Mouse (Mus musculus) stomach, postnatal 0 days (tissue): Measurements from ENCODE around the gene Hoxd12. TPM values are rescaled to one million over a fixed set of nuclear protein-coding genes. Genes with fewer than 3 reads are reported as not detected.

Source experiments
- ATAC-seq: fragments of 200-750 bp; cut with Nextera tagmentation; 2 replicates; pipeline ENCODE4 v1.8.0; 2017; ENCODE audit not compliant: low FRiP score, low TSS enrichment
- DNase-seq: peaks from one replicate; pipeline ENCODE4 v3.0.0-alpha.2; 2016; ENCODE audit warnings: low spot score
- H3K27ac ChIP-seq: fragments of 300-500 bp; sonication (generic); replicated peaks from 2 replicates; pipeline ENCODE4 v1.5.1; 2014; ENCODE audit warnings: mild to moderate bottlenecking, control low read depth
- H3K27me3 ChIP-seq: fragments of 300-500 bp; sonication (generic); 2 replicates; pipeline ENCODE4 v1.6.1; 2014; ENCODE audit warnings: low read length; ENCODE audit not compliant: control insufficient read depth, insufficient read depth
- H3K36me3 ChIP-seq: fragments of 300-500 bp; sonication (generic); 2 replicates; pipeline ENCODE4 v1.6.1; 2014; ENCODE audit warnings: low read length, mixed read lengths; ENCODE audit not compliant: control insufficient read depth, insufficient read depth
- H3K4me1 ChIP-seq: fragments of 300-500 bp; sonication (generic); replicated peaks from 2 replicates; pipeline ENCODE4 v1.6.1; 2014; ENCODE audit warnings: antibody characterized with exemption; ENCODE audit not compliant: control insufficient read depth, insufficient read depth
- H3K4me2 ChIP-seq: fragments of 300-500 bp; sonication (generic); replicated peaks from 2 replicates; pipeline ENCODE4 v1.6.1; 2014; ENCODE audit warnings: low read depth, mild to moderate bottlenecking, control low read depth, moderate library complexity
- H3K4me3 ChIP-seq: fragments of 300-500 bp; sonication (generic); 2 replicates; pipeline ENCODE4 v1.5.1; 2014; ENCODE audit warnings: low read depth, low read length, control low read depth
- H3K9ac ChIP-seq: fragments of 300-500 bp; sonication (generic); 2 replicates; pipeline ENCODE4 v1.6.1; 2014; ENCODE audit warnings: mild to moderate bottlenecking, low read length, control low read depth, mixed read lengths
- H3K9me3 ChIP-seq: fragments of 300-500 bp; sonication (generic); 2 replicates; pipeline ENCODE4 v1.6.1; 2016; ENCODE audit warnings: low read length; ENCODE audit not compliant: control insufficient read depth
- CTCF ChIP-seq: IDR thresholded peaks from 2 replicates; pipeline ENCODE4 v1.5.1; 2016; ENCODE audit warnings: antibody characterized with exemption, low read depth, mild to moderate bottlenecking, moderate library complexity
- EP300 ChIP-seq: optimal IDR thresholded peaks from 2 replicates; pipeline ENCODE3; 2016; ENCODE audit warnings: antibody characterized with exemption
- WGBS: fragments of 180-500 bp; shearing (Covaris S2); extraction: QIAGEN DNeasy Blood & Tissue Kit; methylation state at CpG from one replicate; pipeline ENCODE4 v1.1.7; 2014; 5-methylcytosine and 5-hydroxymethylcytosine counted together
- polyA plus RNA-seq: library from polyadenylated mRNA; unstranded; fragments of >200 nt; fragmentation: Nextera tagmentation; extraction: Ambion mirVana; gene quantifications from 2 replicates; pipeline ENCODE4 v1.2.1, GENCODE M21; 2015

The Hoxd12 gene
- polyA plus RNA-seq, 1 experiment from 2014 or later = not detected

DNA sequence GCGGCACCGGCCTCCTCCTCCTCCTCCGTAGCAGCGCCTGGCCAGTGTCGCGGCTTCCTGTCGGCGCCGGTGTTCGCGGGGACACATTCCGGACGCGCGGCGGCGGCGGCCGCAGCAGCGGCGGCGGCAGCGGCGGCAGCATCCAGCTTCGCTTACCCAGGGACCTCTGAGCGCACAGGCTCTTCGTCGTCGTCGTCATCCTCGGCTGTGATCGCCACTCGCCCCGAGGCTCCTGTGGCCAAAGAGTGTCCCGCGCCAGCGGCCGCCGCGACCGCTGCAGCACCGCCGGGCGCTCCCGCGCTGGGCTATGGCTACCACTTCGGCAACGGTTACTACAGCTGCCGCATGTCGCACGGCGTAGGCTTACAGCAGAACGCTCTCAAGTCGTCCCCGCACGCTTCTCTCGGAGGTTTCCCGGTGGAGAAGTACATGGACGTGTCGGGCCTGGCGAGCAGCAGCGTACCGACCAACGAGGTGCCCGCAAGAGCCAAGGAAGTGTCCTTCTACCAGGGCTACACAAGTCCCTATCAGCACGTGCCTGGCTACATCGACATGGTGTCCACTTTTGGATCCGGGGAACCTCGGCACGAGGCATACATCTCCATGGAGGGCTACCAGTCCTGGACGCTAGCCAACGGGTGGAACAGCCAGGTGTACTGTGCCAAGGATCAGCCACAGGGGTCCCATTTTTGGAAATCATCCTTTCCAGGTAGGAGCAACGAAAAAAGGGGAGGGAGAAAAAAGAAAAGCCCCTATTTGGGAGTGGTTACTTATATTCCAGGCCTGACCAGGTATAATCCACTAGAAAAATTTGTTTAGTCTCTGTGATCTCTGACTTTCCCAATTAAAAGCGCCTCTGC lies 6.2 kb upstream of the Hoxd12 start:
- no peak for TF ChIP-seq EP300
- no peak for TF ChIP-seq CTCF
- H3K4me2 ChIP-seq = peak overlapping the region; percentile 52
- DNase-seq (no peak), ATAC-seq (0 out of 2 replicates have a peak, but pooled peaks have one; percentile 29)
- peak overlapping the region; percentile 32 for H3K4me3 ChIP-seq
- H3K4me1 ChIP-seq = no peaks in the 10 kb centered on the region
- no peak overlapping the region for H3K27ac ChIP-seq
- H3K9ac ChIP-seq = no peak overlapping the region
- peaks cover 54% of the 10 kb centered on the region; the same call in 1 of the 2 replicates for H3K27me3 ChIP-seq
- no peaks in the 10 kb centered on the region for H3K36me3 ChIP-seq
- H3K9me3 ChIP-seq = no peaks in the 10 kb centered on the region
- WGBS = 1% methylated on average over 69 of the region's 74 CpGs

DNA sequence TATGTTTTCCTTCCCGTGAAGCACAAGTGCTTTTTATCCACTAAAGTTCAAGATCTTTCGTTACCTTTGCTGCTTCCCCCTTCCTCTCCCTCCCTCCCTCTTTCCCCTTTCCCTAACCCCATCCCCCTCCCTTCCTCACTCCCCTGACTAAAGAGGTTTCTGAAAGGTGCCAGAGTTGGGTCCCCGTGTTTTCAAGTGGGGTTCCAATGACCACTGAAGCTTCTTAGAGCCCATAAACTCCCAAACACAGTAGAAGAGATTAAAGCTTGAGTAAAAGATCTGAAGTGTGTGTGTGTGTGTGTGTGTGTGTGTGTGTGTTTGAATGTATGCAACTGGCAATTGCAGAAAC lies 5.6 kb upstream of the Hoxd12 start:
- no peak overlapping the region for H3K4me2 ChIP-seq
- no peak for DNase-seq
- ATAC-seq = no peak

DNA sequence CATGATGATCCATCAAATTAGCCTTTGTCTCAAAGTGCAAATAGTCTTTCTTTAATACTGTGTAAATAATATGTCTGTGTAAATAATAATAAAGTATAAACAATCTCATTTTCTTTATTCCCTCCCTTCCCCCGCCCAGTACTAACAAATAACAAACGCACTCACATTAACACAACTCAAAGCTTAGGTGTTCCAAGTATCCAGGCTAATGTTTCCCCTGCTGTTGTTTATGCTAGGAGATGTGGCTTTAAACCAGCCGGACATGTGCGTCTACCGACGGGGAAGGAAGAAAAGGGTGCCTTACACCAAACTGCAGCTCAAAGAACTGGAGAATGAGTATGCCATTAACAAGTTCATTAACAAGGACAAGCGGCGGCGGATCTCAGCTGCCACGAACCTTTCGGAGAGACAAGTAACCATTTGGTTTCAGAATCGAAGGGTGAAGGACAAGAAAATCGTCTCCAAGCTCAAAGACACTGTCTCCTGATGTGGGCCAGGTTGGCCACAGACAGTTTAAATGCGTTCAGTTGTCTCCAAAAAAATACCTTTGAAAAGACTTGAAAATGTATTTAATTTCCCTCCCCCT lies 5.1 kb upstream of the Hoxd12 start:
- H3K4me1 ChIP-seq = no peaks in the 10 kb centered on the region
- H3K4me2 ChIP-seq = no peak overlapping the region
- H3K9me3 ChIP-seq = no peaks in the 10 kb centered on the region
- no peak overlapping the region for H3K27ac ChIP-seq
- DNase-seq (no peak), ATAC-seq (no peak)
- H3K27me3 ChIP-seq = peaks cover 52% of the 10 kb centered on the region; the same call in 1 of the 2 replicates
- no peak overlapping the region for H3K4me3 ChIP-seq
- no peaks in the 10 kb centered on the region for H3K36me3 ChIP-seq
- TF ChIP-seq EP300 (no peak), CTCF (no peak)
- 4% methylated on average over 14 of the region's 14 CpGs for WGBS
- H3K9ac ChIP-seq = no peak overlapping the region

More for the DNA sequence above, 5.6 kb upstream of the Hoxd12 start:
- H3K4me3 ChIP-seq = no peak overlapping the region
- no peaks in the 10 kb centered on the region for H3K36me3 ChIP-seq
- no peaks in the 10 kb centered on the region for H3K4me1 ChIP-seq
- H3K27me3 ChIP-seq = peaks cover 53% of the 10 kb centered on the region; the same call in 1 of the 2 replicates
- no peak for TF ChIP-seq CTCF
- no peak for TF ChIP-seq EP300
- no peak overlapping the region for H3K27ac ChIP-seq
- 3% methylated on average over 3 of the region's 3 CpGs for WGBS
- H3K9ac ChIP-seq = no peak overlapping the region
- no peaks in the 10 kb centered on the region for H3K9me3 ChIP-seq

DNA sequence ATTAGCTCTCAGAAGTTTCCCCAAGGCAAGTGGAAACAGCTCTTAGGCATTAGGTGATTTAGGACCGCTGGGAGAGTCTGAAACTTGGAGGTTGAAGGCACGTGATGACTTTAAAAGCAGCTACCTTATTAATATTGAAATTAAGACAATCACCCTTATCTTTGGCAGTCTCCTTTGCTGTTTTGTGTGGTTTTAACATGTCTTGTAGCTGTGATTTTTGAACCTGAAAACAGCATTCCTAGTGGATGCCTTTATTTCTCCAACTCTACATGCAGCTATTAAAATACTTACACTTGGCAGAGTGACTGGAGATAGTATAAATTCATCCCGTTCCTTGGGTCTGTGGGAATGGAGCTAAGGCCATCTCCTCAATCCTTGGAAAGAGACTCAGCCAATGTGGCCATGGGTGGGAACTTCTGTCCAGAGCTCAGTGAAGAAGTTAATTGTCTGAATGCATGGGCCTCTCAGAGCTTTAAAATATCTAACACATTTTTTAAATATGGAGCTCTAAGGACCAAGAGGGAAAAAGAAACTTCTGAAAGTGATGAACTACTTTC lies 4.1 kb upstream of the Hoxd12 start:
- Histone ChIP-seq H3K27ac (no peak overlapping the region), H3K4me1 (no peaks in the 10 kb centered on the region), H3K27me3 (peaks cover 50% of the 10 kb centered on the region; the same call in 1 of the 2 replicates), H3K9me3 (no peaks in the 10 kb centered on the region), H3K9ac (no peak overlapping the region), H3K36me3 (no peaks in the 10 kb centered on the region), H3K4me3 (no peak overlapping the region), H3K4me2 (no peak overlapping the region)
- no peak for TF ChIP-seq CTCF
- no peak for TF ChIP-seq EP300
- ATAC-seq (no peak), DNase-seq (no peak)
- WGBS = 7% methylated on average over 3 of the region's 3 CpGs

DNA sequence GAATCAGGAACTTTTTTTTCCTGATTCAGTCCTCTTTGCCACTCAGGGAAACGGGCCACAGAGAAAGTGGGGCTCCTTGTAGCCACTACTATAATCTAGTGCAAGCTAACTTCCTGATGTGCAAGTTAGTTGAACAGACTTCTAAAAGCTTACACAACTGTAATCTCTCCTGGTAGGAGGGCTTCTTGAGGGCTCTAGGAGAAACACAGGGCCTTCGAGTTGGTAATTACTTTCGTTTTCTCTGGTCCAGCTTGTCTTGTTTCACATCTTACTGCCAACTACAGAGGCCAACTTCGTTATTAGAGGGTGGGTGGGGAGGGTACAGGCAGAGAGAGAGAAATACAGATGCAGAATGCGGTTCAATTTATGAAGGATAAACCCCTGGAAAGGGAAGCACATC lies 3.0 kb upstream of the Hoxd12 start:
- Histone ChIP-seq H3K27ac (no peak overlapping the region), H3K9ac (no peak overlapping the region), H3K4me3 (no peak overlapping the region), H3K4me1 (no peaks in the 10 kb centered on the region), H3K4me2 (no peak overlapping the region), H3K36me3 (no peaks in the 10 kb centered on the region), H3K27me3 (peaks cover 44% of the 10 kb centered on the region; the same call in 1 of the 2 replicates), H3K9me3 (no peaks in the 10 kb centered on the region)
- WGBS = 21% methylated on average over 5 of the region's 5 CpGs
- DNase-seq (no peak), ATAC-seq (no peak)
- TF ChIP-seq CTCF (no peak), EP300 (no peak)
